Mouse (Mus musculus) E14TG2a.4 (cell line): ENCODE data around the gene Igfbp2.

ENCODE experiments used
- CTCF ChIP-seq: conservative IDR thresholded peaks from 2 replicates; pipeline ENCODE4 v1.5.1; 2014; ENCODE audit warnings: low read length
- NANOG ChIP-seq: IDR thresholded peaks from 2 replicates; pipeline ENCODE4 v1.6.1; 2014; ENCODE audit warnings: borderline replicate concordance, low read length, mixed read lengths
- POU5F1 ChIP-seq: IDR thresholded peaks from 2 replicates; pipeline ENCODE4 v1.6.1; 2014; ENCODE audit warnings: low read length, borderline replicate concordance

- TF ChIP-seq CTCF (no peak), POU5F1 (no peak), NANOG (no peak)
Observed at GRCm38 (mm10) chr1:72842666-72843459, 18.6 kb downstream of the Igfbp2 start.
